Mouse (Mus musculus) embryonic fibroblast, embryonic 13.5 days (primary cell): Measurements from ENCODE around the gene Mipep.

Experiments
- CTCF ChIP-seq: IDR thresholded peaks from 2 replicates; pipeline ENCODE4 v1.5.1; 2011; ENCODE audit warnings: mild to moderate bottlenecking, control low read depth, low read length, moderate library complexity, borderline replicate concordance; ENCODE audit not compliant: insufficient read depth
- POLR2A ChIP-seq: IDR thresholded peaks from 2 replicates; pipeline ENCODE4 v1.6.1; 2011; ENCODE audit warnings: low read depth, mild to moderate bottlenecking, control low read depth, low read length, moderate library complexity

GRCm38 (mm10) chr14:60746141-60746540, 38.2 kb upstream of the Mipep start:
- no peak for TF ChIP-seq CTCF
- TF ChIP-seq POLR2A = no peak
